Mouse (Mus musculus): ENCODE measurements around the gene Tssk2.

Gene Tssk2

DNA sequence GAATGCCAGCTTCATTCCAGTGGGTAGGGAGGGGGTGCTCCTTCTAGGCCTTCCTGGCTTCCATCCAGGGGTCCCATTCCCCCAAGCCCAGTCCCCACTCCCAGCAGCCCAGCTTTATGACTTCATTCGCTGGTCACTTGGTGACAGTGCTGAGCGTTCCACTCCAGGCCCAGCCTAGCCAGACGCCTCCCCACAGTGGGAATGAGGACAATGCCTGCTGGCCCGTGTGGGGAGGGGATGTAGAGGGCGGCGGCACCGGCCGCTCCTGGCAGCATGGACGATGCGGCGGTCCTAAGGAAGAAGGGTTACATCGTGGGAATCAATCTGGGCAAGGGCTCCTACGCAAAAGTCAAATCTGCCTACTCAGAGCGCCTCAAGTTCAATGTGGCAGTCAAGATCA lies at the start of gene Tssk2, which contains the start of gene Dgcr2:
TSS of gene Tssk2 (plus strand) at position 176 of the 400 bp plus-strand sequence.
TSS of gene Dgcr2 (minus strand) at position 101 of the 400 bp plus-strand sequence.
- no peak for DNase-seq

DNA sequence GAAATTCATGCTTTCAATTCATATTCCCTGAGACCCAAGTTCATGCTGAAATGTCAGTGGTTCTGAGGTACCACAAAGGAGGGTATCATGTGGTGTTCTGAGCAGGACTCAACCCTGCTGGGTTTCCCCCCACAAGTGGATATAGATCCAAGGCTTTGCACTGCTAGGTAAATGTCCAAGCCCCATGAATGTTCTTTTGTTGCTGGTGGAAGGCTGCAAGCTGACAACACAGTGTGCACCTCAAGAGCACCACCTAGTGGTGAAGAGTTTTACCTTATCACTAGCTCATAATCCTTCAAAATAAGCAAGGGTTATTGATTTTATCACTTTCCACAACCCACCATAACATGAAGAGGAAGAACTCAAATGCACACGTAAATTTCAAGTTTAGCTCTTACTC lies 49.5 kb upstream of the Tssk2 start:
- peak; percentile 40 for DNase-seq

DNA sequence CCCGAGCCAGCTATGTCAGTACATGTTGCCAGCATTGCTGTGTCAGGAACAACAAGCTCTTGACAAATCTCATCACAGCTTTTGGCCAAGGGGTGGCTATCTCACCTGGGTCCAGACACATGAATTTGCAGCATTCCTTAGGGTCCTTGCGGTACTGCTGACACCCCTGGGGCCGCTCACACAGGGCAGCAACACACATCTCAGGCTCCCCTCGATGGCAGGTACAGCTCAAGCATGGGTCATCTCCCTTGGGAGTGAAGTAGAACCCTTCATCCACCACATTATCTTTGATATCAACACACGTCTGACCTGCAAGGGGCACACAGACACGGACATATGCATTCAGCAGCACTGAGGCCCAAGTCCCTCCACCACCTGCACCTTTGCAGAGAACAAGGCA lies 49.0 kb upstream of the Tssk2 start:
- no peak for DNase-seq

DNA sequence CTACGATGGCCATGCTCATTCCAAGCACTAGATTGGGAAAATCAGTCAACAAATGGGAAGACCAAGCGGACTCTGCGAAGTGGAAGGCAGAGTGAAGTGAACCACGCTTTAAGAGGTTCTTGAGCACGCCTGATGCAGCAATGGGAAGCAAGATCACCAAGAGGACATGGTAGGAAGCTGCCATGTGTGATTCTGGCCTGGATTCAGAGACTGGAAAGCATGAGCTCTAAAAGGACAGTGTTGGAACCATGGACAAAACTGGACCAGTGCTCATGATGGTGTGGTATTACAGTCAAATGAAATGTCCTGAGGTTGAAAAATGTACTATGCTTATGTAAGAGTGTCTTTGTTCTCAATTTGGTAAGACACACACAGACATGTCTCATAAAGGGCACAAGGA lies 47.1 kb upstream of the Tssk2 start:
- no peak for DNase-seq

DNA sequence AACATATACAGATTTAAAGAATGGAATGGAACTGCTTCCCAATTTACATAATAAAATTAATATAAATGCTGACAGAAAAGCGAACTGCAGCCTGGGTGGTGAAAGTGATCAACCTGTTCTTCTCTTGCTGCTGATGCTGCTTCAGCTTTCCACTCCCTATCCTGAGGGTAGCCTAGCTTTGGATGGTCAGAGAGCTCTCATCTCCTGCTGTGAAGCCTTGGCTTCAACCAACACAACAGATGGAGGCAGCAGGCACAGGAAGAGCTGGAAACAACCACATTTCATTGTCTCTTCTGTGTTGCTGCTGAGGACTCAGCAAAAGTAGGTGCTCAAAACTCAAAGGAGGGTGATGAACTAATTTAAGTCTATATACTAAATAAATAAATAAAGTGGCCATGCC lies 46.6 kb upstream of the Tssk2 start:
- DNase-seq, result no peak

DNA sequence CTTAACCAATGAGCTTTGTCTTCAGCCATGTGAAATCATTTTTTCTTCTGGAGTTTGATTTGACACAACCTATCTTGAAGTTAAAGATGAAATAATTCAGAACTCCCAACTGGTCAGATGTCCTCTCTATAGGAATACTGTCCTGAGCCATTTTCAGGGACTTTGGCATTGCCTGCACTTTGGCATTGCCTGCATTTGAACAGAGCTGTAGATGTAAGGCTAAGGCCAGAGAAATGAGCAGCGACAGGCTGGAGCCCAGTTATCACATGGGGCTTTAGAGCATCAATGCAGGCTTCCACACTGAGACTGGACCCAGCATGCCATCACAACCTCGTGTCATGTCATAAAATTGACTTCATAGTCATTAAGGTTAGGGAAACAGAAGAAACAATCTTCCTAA lies 45.2 kb upstream of the Tssk2 start:
- DNase-seq, result no peak

DNA sequence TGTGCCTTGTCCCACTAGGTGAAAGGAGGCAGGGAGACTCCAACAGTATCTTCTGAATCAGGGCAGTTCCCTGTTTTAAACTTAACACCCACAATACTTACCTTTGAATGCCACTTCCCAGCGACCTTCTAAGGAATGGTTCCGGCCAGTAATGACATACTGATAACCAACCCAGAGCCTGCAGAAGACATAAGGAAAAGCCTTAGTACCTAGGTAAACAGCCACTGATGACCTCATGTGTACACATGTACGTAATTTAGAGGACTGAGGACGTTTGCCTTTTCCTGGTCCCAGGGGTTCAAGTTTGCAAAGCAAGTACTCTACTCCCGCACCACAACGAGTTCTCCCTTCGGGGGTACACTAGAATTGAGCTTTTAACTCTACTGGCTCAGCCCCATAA lies 41.3 kb upstream of the Tssk2 start:
- DNase-seq, result no peak

DNA sequence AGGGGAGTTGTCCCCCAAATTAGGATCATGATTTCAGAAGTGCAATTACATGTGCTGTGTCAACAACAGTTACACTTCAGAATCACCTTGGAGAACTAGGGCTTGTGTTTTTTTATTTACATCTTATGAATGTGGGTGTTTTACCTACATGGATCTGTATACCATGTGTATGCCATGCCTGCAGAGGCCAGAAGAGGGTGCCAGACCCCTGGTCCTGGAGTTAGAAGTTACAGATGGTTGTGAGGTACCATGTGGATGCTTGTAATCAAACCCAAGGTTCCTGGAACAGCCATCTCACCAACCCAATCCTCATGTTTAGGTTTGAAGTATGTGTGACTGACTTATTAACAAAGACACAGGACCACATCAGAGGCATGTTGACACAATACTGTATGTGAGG lies 39.8 kb upstream of the Tssk2 start:
- DNase-seq, result no peak

DNA sequence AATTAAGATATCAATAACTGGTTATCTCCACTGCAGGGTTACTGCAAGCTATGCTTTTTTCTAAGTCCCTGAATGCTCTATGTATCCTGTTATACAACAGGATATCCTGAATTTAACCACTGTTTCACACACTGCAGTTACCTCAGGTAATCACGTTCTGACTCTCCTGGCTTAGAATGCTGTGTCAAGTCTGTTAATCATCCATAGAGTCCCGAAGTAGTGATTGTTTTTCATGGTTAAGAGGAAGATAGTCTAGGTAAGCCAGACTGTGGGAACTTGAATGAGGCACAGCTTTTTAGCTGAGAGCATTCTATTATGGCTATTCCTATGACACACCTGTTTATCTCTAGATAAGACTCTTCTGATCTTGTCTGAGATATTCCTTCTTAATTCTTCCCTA lies 33.1 kb upstream of the Tssk2 start:
- DNase-seq, result no peak

DNA sequence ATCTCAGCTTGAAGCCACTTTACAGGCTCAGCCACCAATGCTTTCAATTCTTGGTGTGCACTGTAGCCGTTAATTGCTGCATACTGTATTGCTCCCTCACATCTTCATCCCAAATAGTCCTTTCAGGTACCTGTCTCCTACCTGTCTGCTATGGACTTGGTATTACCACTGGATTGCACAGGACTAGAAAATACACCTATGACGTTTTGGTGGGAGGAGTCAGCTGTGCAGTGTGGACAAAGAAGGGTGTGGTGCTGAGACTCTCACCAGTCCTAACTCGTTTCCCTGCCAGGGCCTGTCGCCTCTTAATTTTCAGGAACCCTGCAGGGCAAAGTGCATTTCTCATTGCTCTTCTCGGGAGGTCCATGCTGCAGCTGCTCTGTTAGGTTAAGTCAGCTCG lies 32.7 kb upstream of the Tssk2 start:
- no peak for DNase-seq

DNA sequence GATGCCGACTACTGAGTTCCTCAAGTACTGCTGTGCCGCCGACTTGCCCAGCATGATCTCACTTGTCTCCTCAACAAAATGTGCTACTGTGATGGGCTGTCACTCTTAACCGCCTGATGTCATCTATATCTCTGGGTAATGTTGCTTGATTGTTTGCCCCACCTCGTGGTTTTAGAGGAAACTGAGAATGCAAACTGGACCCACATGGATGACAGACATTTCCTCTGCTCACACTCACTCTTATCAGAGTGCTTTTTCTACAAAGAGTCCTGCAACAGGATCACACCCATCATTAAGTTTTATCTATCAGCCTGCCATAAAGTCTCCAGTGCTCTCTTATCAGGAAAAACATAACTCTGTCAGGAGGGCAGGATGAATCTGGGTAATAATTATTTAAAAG lies 27.2 kb upstream of the Tssk2 start:
- no peak for DNase-seq

DNA sequence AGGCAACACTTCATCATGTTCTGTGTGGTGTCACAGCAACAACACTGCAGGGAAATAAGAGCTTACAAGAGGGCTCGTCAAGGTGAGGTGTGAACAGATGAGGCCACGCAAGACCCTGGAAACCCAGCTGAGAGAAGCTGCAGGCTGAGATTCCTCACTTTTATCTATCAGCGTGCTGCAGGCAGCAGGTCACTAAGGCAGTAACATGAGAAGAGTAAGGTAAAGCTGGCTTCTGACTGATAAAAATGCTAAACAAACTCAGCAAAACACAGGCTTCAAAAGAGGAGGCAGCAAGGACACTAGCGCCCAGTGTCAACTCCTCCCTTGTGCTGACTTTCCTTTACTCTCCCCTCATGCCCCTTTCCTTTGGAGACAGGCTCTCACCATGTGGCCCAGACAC lies 25.4 kb upstream of the Tssk2 start:
- DNase-seq, result no peak

DNA sequence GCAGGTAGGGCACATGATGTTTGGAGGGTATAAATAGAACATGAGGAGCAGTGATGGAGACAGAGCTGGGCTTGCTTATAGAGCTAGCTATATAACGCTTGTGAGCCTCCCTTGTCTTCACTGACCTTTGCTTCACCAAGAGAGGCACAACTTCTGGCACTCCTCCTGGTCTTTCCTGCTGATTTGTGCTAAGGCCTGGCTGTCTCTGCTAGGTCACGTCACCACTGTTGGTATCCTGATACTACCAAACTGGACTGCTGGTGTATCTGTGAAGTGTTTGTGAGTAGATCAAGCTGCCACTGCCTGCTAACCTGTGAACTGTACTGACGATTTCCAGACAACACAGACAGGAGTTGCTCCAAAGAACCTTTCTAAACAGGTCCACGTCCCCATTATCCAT lies 23.3 kb upstream of the Tssk2 start:
- no peak for DNase-seq

DNA sequence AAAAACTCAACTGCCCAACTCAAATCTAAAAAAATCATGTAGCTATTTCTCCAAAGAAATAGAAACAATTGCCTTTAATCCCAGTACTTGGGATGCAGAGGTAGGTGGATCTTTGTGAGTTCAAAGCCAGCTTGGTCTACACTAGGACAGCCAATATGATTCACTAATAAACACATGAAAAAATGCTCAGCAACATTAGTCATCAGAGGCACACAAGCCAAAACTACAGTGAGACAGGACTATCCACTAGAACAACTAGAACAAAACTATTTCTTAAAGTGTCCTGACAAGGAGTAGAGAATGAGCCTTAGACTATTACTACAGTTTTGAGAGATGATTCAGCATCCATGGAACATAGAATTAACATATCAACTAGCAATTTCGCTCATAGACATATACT lies 22.3 kb upstream of the Tssk2 start:
- no peak for DNase-seq

DNA sequence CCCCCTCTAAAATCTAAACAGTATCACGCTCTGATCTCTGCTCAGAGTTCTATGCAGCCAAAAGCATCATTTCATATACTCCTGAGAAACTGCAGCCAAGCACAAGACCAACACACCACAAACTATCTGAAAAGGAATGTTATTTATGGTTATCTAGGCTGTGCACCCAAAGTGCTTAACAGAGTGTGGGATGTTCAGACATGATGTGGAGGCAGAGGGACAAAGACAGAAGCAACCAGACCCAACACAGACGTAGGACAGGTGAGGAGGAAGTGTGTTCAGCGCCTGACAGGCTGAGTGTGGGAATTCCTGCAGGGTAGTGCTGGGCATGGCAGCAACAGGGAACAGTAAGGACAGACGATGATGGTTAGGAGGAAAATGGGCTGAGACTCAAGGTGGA lies 18.9 kb upstream of the Tssk2 start:
- no peak for DNase-seq

DNA sequence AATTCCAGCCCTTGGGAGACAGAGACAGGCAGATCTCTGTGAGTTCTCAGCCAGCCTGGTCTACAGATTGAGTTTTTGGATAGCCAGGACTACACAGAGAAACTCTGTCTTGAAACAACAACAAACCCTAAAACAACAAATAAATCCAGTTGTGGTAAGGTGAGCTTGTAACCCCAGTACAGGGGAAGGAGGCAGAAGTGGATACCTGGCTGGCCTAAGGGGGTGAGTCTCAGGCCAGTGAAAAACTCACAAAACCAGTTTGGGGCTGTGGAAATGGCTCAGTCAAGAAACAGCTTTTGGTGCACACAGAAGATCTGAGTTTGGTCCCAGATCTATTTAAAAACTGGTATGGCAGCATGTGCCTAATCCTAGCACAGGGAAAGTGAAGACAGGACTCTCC lies 16.2 kb upstream of the Tssk2 start:
- no peak for DNase-seq

DNA sequence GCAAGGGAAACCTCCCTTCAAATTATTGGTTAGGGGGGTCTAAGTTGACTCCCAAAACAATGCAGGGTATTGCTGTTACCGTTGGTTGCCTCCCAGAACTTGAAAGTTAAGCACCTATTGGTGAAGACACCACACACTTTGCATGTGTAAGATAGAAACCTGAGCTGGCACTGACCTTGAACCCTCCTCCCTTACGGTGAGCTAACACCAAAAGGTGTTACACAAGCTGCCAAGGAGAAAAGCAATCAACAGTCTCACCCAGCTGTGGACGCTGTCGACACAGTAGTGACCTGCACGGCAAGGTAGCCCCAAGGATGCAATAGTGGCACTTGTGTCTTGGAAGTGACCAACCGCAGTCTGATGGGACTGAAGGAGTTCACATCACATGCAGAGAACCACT lies 14.3 kb upstream of the Tssk2 start:
- DNase-seq, result no peak

DNA sequence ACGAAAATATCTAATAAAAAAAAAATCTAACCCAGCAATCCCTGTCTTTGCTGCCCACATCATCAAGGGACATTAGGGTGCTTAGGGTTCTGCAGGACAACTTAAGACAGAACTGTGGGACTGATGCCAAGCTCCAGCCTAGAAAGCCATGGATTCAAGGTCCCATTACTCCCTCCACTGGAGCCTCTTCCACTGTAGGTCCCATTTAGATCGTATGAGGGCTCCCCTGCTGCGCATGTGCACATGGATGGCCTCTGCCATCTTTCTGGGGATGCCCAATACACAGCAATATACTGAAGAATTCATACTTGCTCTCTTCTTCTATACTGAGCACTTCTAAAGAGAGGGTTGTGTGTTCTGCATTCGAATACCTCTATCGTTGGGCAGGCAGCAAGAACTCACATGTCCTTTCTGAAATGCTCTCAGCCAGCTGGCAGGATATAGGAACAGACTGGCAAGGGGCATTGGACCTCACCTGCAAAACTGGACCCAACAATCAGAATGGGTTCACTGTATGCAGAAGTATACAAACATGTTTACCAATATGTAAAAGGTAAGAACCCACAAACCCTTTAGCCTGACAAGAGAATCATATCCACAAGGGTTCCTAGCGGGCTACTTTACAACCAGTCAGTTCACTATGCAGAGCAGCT lies 8.6 kb upstream of the Tssk2 start:
- DNase-seq, result no peak

DNA sequence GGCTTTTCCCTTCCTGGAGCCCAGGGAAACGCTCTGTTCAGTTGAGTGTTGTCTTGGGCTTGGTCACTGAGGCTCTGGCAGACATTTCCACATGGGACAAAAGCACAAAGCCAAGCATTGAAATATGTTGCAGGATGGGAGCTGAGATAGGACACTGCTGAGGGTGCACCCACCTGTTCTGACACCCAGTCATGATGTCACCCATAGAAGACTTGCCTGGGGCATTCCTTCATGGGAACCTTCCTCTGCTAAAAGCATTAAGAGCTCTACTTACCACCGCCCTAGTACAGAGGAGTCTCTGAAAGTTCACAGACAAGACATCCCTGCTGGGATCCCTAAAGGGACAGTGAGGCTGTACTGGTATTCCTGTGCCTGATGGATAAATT lies 8.1 kb upstream of the Tssk2 start:
- no peak for DNase-seq

DNA sequence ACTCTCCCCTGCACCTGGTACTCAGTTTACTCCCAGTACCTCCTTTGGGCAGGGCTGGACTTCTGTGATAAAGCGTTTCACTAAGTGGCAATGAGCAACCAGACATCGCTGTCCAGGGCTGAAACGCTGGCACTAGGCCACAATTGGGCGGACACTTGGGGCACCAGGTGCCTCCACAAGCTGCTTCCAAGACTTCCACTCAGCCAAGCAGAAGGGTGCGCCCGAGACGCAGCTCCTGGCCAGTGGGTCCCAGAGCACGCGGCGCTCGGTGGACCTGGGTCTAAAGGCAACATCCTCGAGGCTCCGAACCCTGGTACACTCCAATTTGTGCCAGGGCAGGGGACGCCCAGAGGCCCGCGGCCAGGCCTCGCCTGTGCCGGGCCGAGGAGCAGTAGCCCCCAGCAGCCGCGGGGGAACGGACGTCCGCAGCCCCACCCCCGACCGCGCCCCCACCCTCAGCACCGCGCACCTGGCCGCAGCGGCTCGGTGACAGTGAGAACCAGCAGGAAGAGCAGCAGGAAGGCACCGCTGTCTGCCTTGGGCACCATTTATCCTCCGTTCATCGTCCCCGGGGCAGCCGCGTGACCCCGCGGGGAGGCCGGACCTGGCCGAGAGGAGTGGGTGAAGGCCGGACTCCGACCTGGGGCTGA lies 7.4 kb upstream of the Tssk2 start:
- peak; percentile 67 for DNase-seq

DNA sequence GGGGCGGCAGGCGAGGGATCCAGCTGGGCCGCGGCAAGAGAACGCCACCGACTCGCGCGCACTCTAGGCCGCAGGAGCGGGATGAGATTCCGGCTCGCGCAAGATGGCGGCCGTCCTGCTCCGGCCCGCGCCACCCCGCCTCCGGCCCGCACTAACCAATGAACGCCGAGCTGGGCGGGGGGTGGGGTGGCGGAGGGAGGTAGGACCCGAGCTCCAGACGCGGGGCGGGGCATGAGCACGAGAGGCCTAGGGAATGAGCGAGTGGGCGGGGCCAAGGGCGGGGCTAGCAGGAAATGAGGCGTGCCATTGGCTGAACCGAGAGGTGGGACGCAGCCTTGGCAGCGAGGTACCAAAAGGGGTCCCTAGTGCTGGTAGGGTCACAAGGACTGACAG lies 6.9 kb upstream of the Tssk2 start, which contains the start of gene Gm20518:
TSS of gene Gm20518 (minus strand) at position 105 of the 393 bp plus-strand sequence.
- DNase-seq, result peak; percentile 100

DNA sequence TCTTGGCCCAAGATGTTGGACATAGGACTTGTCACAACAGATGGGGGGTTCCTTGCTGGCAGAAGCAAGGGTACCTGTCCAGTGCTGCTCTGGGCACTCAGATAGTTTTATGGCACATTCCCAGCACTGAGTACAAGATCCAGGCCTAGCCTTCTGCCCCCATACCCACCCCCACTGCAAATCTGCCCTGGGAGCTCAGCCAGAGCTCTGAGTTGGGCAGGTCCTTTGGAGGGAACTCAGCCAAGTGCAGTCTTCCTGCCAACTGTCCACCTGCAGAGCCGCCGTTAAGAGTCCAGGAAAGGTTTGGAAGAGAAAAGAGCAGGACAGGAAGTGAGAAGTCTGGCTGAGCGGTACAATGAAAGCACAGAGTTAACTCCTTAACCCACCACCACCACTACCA lies 5.8 kb upstream of the Tssk2 start:
- no peak for DNase-seq

DNA sequence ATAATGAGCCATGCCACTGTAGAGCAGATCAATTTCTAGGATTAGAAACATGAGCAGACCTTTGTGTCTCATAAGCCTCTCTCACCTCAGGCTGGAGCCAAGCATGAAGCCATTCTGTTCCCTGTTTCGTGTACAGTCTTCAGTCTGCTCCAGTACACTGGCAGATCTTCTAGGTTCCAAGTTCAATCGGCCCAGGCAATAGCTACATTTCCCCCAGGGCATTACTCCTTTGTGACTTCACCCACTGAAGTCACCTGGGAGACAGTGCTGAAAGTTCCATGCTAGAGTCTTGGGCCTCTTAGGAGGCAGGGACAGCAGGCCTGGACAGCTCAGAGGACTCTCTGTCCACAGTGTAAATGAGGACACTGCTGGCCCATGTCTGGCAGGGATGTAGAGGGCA lies 4.5 kb upstream of the Tssk2 start, which contains the start of gene Tssk1:
TSS of gene Tssk1 (plus strand) at position 301 of the 400 bp plus-strand sequence.
- DNase-seq, result no peak

DNA sequence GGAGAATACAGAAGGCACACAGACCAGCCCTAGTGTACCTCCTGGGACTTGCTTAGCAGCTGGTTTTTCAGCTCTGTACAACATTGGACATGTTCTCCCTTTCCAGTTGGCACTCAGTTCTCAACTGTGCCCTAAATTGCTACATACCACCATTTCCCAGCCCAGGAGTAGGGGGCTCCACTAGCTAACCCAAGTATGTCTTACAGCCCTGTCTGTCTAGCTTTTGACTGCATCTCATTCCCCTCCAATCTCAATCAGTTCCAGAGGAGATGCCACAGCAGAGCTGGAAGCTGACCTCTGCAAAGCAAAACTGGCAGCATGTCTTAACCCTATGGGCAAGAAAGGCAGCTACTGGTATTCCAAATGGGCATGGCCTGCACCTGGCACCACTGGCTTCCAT lies 2.3 kb upstream of the Tssk2 start:
- no peak for DNase-seq

DNA sequence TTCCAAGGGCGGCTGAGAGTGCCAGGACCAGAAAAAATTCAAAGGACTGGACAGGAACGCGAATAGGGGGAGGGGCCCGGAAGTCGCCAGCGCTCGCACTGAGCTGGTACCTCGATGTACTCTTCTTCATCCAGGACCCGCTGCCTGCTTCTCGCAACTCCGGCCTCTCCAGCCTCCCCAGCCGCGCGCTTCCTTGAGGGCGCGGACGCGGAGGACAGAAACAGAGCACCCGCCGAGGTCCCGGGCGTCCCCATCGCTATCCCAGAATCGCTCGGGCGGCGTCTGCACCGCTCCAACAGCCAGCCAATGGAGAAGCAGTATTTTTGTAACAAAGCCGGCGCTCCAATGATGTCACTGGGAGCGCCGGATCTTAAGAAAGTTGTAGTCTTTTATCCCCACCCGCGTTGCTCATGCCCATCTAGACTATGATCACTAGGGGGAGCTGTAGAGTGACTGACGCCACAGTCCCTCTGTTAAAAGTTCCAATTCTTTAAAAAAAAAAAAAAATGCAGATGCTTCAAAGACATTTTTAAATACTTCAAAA lies 12.7 kb downstream of the Tssk2 start, which contains the start of gene Ess2:
TSS of gene Ess2 (minus strand) at position 297 of the 544 bp plus-strand sequence.
- DNase-seq, result peak; percentile 83
